Mouse (Mus musculus): Measurements from ENCODE around the gene Camk1d. TPM values are rescaled to one million over a fixed set of nuclear protein-coding genes. Genes with fewer than 3 reads are reported as not detected.

Gene Camk1d
- total and polyA plus RNA-seq, 2 experiments from 2014 or later = 7.2 to 16.6 TPM

- H3K4me3 ChIP-seq (ENCODE audit: low read length) = no peak overlapping the region
- H3K36me3 ChIP-seq (ENCODE audit: insufficient read depth, low read length) = no peaks in the 10 kb centered on the region
- H3K27ac ChIP-seq = no peak overlapping the region
- no peak for TF ChIP-seq CTCF (IDR thresholded peaks at IDR 0.05; ENCODE audit: low read depth)
- peak; percentile 62 for DNase-seq (ENCODE audit: low spot score)
- H3K9ac ChIP-seq (replicated peaks; ENCODE audit: low read length) = no peak overlapping the region
- peak; percentile 78 for ATAC-seq
- H3K27me3 ChIP-seq (ENCODE audit: insufficient read depth, low read length) = no peaks in the 10 kb centered on the region
- peaks cover 8% of the 10 kb centered on the region for H3K4me1 ChIP-seq (ENCODE audit: insufficient read depth, low read length)
- H3K4me2 ChIP-seq (ENCODE audit: low read depth, low read length) = peak overlapping the region; percentile 21
- no peaks in the 10 kb centered on the region for H3K9me3 ChIP-seq (ENCODE audit: low read length)
- 18% methylated on average over 15 of the region's 15 CpGs for WGBS
Measured at GRCm38 (mm10) chr2:5730364-5730792, 16.1 kb upstream of the Camk1d start.

DNA sequence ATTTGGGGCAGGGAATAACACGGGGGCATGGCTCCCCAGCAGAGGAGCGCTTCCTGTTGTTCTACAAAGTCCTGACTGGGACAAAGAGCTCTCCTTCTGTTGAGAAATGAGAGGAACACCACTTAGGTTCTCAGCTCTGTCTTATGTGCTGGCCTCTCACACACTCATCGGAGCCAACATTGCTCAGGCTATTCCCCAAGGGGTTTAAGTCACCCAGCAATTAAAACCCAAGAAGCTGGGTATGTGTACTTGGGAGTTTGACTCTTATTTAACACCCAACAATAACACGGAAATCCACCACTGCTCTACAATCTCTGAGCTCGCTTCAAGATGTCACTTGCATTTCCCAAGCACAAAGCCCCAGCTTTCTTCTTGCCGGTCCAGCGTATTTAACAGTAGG lies 15.6 kb upstream of the Camk1d start:
- 0 out of 2 replicates have a peak overlapping the region, but pooled peaks have one; percentile 21 for H3K4me2 ChIP-seq (ENCODE audit: low read depth, low read length)
- no peak for DNase-seq (ENCODE audit: low spot score)

DNA sequence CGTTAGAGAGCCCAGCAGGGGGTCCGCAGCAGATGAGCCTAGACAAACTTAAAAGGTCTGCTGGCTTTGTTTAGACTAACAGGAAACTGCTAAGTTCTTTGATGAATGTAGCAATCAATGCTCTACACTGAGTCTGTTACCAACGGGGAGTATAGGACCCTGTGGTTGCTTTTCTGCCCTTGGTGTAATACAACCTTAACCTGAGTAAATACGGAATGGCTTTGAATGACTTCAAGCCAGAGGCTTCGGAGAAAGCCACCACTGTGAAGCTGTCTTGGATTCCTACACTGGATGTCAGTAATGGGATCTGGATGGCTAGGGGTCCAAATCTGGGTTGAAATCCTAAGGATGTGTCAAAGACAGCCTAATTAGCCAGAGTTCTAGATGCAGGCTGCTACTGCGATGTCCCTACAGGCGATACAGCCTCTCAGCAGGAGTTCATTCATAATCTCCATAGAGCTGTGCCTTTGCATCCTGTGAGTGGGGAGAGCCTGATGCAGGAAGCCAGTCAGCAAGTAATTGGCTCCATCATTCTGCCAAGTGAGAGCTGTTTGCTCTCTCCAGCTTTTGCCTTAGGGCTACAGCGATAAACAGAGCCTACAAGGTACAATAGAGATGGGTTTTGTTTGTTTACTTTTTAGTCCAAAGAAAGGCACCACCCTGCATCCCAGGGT lies 10.8 kb upstream of the Camk1d start:
- 20% methylated on average over 8 of the region's 8 CpGs for WGBS
- H3K9me3 ChIP-seq (ENCODE audit: low read length) = no peaks in the 10 kb centered on the region
- no peak overlapping the region for H3K4me2 ChIP-seq (ENCODE audit: low read depth, low read length)
- peaks cover 10% of the 10 kb centered on the region; the same call in 1 of the 2 replicates for H3K4me1 ChIP-seq (ENCODE audit: insufficient read depth, low read length)
- no peak overlapping the region for H3K4me3 ChIP-seq (ENCODE audit: low read length)
- no peak overlapping the region for H3K27ac ChIP-seq
- no peak overlapping the region for H3K9ac ChIP-seq (replicated peaks; ENCODE audit: low read length)
- H3K36me3 ChIP-seq (ENCODE audit: insufficient read depth, low read length) = no peaks in the 10 kb centered on the region
- H3K27me3 ChIP-seq (ENCODE audit: insufficient read depth, low read length) = no peaks in the 10 kb centered on the region
- ATAC-seq (peak; percentile 47; the same call in 1 of the 2 replicates), DNase-seq (ENCODE audit: low spot score) (peak; percentile 48)
- no peak for TF ChIP-seq CTCF (IDR thresholded peaks at IDR 0.05; ENCODE audit: low read depth)

More for the DNA sequence above, 15.6 kb upstream of the Camk1d start:
- no peaks in the 10 kb centered on the region for H3K9me3 ChIP-seq (ENCODE audit: low read length)
- H3K36me3 ChIP-seq (ENCODE audit: insufficient read depth, low read length) = no peaks in the 10 kb centered on the region
- H3K27me3 ChIP-seq (ENCODE audit: insufficient read depth, low read length) = no peaks in the 10 kb centered on the region
- no peak overlapping the region for H3K9ac ChIP-seq (replicated peaks; ENCODE audit: low read length)
- H3K4me1 ChIP-seq (ENCODE audit: insufficient read depth, low read length) = peaks cover 13% of the 10 kb centered on the region
- 56% methylated on average over 7 of the region's 7 CpGs for WGBS
- no peak for ATAC-seq
- TF ChIP-seq CTCF (IDR thresholded peaks at IDR 0.05; ENCODE audit: low read depth) = no peak
- H3K27ac ChIP-seq = no peak overlapping the region
- H3K4me3 ChIP-seq (ENCODE audit: low read length) = no peak overlapping the region

DNA sequence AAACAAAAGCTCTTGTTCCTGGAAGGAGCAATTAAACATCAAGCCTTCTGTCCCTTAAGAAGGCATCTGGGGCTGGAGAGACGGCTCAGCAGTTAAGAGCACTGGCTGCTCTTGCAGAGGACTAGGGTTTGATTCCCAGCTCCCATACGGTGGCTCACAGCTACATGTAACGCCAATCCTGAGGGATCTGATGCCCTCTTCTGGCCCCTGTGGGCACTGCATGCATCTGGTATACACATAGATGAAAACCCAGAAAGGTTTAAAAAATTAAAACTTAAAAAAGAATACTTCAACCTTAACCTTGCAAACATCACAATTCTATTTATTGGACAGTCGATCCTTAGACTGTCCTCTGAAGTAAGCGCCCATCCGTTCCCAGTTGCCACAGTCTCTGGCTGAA lies 3.4 kb upstream of the Camk1d start:
- Histone ChIP-seq H3K9me3 (ENCODE audit: low read length) (no peaks in the 10 kb centered on the region), H3K4me1 (ENCODE audit: insufficient read depth, low read length) (no peaks in the 10 kb centered on the region; the same call in 1 of the 2 replicates), H3K27me3 (ENCODE audit: insufficient read depth, low read length) (no peaks in the 10 kb centered on the region), H3K4me3 (ENCODE audit: low read length) (no peak overlapping the region), H3K27ac (no peak overlapping the region), H3K36me3 (ENCODE audit: insufficient read depth, low read length) (no peaks in the 10 kb centered on the region), H3K4me2 (ENCODE audit: low read depth, low read length) (no peak overlapping the region), H3K9ac (replicated peaks; ENCODE audit: low read length) (no peak overlapping the region)
- no peak for DNase-seq (ENCODE audit: low spot score)
- no peak for TF ChIP-seq CTCF (IDR thresholded peaks at IDR 0.05; ENCODE audit: low read depth)
- ATAC-seq = no peak
- WGBS = 92% methylated on average over 6 of the region's 6 CpGs

DNA sequence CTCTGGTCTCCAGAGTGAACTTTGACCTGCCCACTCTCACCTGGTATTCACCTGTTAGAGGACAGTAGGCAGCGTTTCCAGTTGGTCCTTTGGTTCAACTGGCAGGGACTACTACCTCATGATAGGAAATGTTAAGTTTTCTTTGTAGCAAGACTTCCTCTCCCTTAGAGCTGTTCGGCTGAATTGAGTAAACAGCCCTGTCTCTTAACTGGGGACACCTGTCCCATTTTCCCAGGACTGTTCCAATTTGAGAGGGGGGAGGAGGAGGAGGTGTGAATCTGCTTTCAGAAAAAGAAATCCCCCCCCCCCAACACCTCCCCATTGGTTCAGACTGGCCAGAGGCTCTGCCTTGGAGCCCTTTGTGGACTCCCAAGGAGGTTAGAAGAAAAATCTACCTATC lies 1.2 kb upstream of the Camk1d start:
- H3K27me3 ChIP-seq (ENCODE audit: insufficient read depth, low read length) = no peaks in the 10 kb centered on the region
- 34% methylated on average over 2 of the region's 2 CpGs for WGBS
- no peak for ATAC-seq

DNA sequence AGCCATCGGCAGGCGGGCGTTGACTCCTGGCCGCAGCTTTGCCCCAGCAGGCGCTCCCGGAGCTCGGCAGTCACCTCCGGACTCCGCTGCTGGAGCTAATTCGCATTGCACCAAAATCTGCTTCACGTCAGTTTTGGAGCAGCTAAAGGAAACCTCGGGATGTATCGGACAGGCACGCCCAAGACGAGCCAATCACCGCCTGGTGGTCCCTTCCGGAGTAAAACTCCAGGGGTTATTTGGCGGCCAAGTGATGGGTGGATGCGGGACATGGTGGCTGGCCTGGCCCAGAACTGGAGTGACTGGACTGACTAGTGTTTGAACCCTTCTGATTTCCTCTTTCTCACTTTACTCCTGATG lies 717 bp upstream of the Camk1d start:
- DNase-seq (ENCODE audit: low spot score) (peak; percentile 15), ATAC-seq (no peak)
- Histone ChIP-seq H3K36me3 (ENCODE audit: insufficient read depth, low read length) (no peaks in the 10 kb centered on the region), H3K27me3 (ENCODE audit: insufficient read depth, low read length) (no peaks in the 10 kb centered on the region), H3K9ac (replicated peaks; ENCODE audit: low read length) (peak overlapping the region; percentile 66), H3K27ac (peak overlapping the region; percentile 72), H3K4me2 (ENCODE audit: low read depth, low read length) (peak overlapping the region; percentile 99), H3K4me3 (ENCODE audit: low read length) (peak overlapping the region; percentile 78), H3K4me1 (ENCODE audit: insufficient read depth, low read length) (no peaks in the 10 kb centered on the region; the same call in 1 of the 2 replicates), H3K9me3 (ENCODE audit: low read length) (no peaks in the 10 kb centered on the region)
- 0% methylated on average over 19 of the region's 19 CpGs for whole genome bisulfite sequencing
- TF ChIP-seq CTCF (IDR thresholded peaks at IDR 0.05; ENCODE audit: low read depth) = no peak

More for the DNA sequence above, 1.2 kb upstream of the Camk1d start:
- H3K9me3 ChIP-seq (ENCODE audit: low read length) = no peaks in the 10 kb centered on the region
- H3K4me1 ChIP-seq (ENCODE audit: insufficient read depth, low read length) = no peaks in the 10 kb centered on the region; the same call in 1 of the 2 replicates
- DNase-seq (ENCODE audit: low spot score) = no peak
- TF ChIP-seq CTCF (IDR thresholded peaks at IDR 0.05; ENCODE audit: low read depth) = no peak
- 0 out of 2 replicates have a peak overlapping the region, but pooled peaks have one; percentile 72 for H3K27ac ChIP-seq
- peak overlapping the region; percentile 99 for H3K4me2 ChIP-seq (ENCODE audit: low read depth, low read length)
- H3K9ac ChIP-seq (replicated peaks; ENCODE audit: low read length) = no peak overlapping the region
- H3K4me3 ChIP-seq (ENCODE audit: low read length) = peak overlapping the region; percentile 78
- no peaks in the 10 kb centered on the region for H3K36me3 ChIP-seq (ENCODE audit: insufficient read depth, low read length)

Measured in hindbrain, postnatal 0 days (tissue).